Mouse (Mus musculus): ENCODE measurements around the gene Map2k4. TPM values are rescaled to one million over a fixed set of nuclear protein-coding genes. Genes with fewer than 3 reads are reported as not detected.

Map2k4 gene
- 10 to 100 TPM; 41.0 to 49.8 TPM for polyA plus RNA-seq (2017; shearing (Covaris generic))

DNA sequence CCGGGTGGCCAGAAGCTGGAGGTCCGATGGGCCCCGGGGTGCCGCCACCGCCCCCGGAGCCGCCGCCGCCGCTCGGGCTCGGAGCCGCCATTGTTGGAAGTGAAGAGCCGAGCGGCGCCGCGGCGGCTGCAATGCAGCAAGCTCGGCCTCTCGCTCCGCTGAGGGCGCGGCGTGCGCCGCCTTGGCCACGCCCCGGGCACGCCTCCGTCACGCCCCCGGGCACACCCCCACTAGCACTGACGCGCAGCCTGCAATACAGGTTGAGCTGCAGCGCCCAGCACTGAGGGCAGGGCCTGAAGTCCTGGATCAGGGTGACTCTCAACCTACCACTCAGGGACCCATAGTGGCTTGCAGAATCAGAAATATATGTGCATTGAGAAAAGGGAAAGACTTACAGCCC lies at the start of gene Map2k4:
Map2k4 (minus strand) TSS at position 144 of the 400 bp plus-strand sequence.

DNA sequence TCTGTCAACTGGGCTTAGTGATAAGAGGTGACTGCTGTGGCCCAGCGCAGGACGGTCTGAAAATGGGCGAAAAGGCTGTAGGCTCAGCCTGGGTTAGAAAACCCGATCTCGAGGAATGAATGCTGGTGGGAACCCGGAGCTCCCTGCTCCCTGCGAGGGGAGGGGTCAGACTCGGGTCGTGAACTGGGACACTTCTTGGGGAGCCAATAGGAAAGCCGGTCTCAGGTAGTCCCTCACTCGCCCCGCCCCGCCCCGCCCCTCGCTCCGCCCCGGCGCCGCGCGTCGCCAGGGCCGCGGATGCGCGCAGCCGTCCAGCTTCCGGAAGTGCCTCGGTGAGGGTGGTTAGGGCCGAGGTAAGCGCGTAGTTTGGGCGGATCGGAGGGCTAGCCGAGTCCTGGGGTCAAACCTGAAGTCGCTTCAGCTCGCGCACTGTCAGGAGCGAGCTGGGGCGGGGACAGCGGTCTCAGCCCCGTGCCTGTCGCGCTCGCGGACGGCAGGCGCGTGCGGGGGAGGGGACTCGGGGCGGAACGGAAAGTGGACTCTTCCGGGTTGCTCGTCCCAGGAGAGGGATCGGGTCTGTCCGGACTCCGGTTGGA lies 18.9 kb upstream of the Map2k4 start, which contains the start of gene Zkscan6:
Zkscan6 (plus strand) TSS at position 267 of the 596 bp plus-strand sequence.

Other genes with a start within 250 kb of the Map2k4 start
- gene Zkscan6, start 18.9 kb upstream of the Map2k4 start, polyA plus RNA-seq (2017; shearing (Covaris generic)): 10 to 100 TPM; 27.3 to 30.5 TPM

All from activated CD4-positive, CD25-positive, alpha-beta regulatory T cell (primary cell).